ENCODE assay signal across 8 mouse cellular contexts in the genomic region with DNA sequence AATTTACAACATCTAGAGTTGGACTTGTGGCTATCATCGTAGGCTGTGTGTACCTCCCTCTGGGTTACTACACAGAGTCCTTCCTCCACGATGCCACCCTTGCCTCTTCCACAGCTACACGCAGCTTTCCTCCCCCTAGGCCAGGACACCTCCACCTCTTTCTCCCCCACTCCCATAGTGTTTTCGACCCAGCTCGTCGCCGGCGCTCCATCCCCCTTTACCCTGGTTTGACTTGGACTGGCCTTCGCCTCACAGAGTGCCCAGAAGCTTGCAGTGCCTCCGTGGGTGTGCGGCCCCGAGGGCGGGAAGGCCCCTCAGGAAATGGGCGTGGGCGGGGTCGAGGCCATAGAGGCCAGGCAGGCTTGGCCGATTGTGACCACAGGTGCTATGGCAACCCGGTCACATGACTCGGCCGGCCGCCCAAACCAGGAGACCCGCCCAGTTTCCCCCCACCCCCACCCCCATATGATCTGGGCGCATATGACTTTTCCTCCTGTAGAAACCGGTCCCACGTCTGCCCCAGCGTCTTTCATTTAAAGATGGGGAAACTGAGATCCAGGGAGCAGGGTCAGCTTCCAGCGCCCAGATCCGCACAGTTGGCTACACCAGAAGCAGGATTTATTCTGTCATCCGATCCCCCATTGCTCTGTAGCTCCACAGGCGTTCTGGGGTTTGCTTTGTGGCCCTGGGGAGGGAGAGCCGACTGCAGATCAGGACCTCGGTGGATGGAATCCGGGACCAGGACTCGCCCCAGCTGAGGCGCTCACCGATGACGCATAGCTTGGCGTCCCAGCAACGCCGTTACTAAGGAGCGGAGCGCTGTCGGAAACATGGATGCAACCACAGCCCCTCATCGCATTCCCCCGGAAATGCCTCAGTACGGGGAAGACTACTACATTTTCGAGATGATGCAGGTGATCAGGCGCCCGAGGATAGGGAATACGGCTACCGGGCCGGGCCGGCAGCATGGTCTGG. TPM values are rescaled to one million over a fixed set of nuclear protein-coding genes. Genes with fewer than 3 reads are reported as not detected.
DNase-seq lines count a peak whose midpoint lies in the region; ATAC-seq and TF ChIP-seq lines count a peak whose summit lies in the region.

A gene (minus strand): TSS at position 367 of the 975 bp plus-strand sequence.
A gene (plus strand): TSS at position 804 of the 975 bp plus-strand sequence.

- H3K27ac ChIP-seq in gastrocnemius, adult 2 months, result peak within 1 kb of the TSS; percentile 68; the same call in 1 of the 2 replicates
- H3K27ac ChIP-seq in hindbrain, postnatal 0 days, result peak within 1 kb of the TSS; percentile 38; the same call in 1 of the 2 replicates

- intact Hi-C loops in gastrocnemius, adult 2 months (cut with DNase I), result no loop called here

- H3K9me3 ChIP-seq in hindbrain, postnatal 0 days (ENCODE audit: low read length), result no peaks in the 10 kb centered on the region

- peak within 1 kb of the TSS; percentile 56 for H3K9ac ChIP-seq in hindbrain, postnatal 0 days (replicated peaks; ENCODE audit: low read length)

- 1% methylated on average over 53 of the region's 53 CpGs for WGBS in hindbrain, postnatal 0 days

- ATAC-seq in hindbrain, postnatal 0 days, result peak; percentile 88
- ATAC-seq in megakaryocyte, adult 5-6 weeks (ENCODE audit: poor library complexity, severe bottlenecking), result peak; percentile 68

- H3K4me2 ChIP-seq in hindbrain, postnatal 0 days (ENCODE audit: low read depth, low read length), result peak within 1 kb of the TSS; percentile 99

- no peaks in the 10 kb centered on the region for H3K27me3 ChIP-seq in hindbrain, postnatal 0 days (ENCODE audit: insufficient read depth, low read length)

- peaks cover 5% of the 10 kb centered on the region for H3K4me1 ChIP-seq in hindbrain, postnatal 0 days (ENCODE audit: insufficient read depth, low read length)

- H3K4me3 ChIP-seq in gastrocnemius, adult 2 months, result peak within 1 kb of the TSS; percentile 89
- H3K4me3 ChIP-seq in hindbrain, postnatal 0 days (ENCODE audit: low read length), result peak within 1 kb of the TSS; percentile 64

- TF ChIP-seq CTCF in gastrocnemius, adult 2 months (IDR thresholded peaks at IDR 0.05), result no peak
- TF ChIP-seq CTCF in hindbrain, postnatal 0 days (IDR thresholded peaks at IDR 0.05; ENCODE audit: low read depth), result no peak

- DNase-seq in T-cell, adult 2 months (ENCODE audit: low spot score), result peak; percentile 21
- DNase-seq in cerebellum, postnatal 25 days, result peak; percentile 85 to 89
- DNase-seq in gastrocnemius, adult 2 months, result peak; percentile 79
- peak; percentile 93 for DNase-seq in hindbrain, postnatal 0 days (ENCODE audit: low spot score)
- peak; percentile 69 to 75 for DNase-seq in left cerebral cortex, adult 8-10 months (ENCODE audit: low spot score in 2 of 2)
- DNase-seq in right cerebral cortex, adult 2 months (ENCODE audit: low spot score in 2 of 2), result peak; percentile 86 to 89
- DNase-seq in urinary bladder, postnatal 25 days (ENCODE audit: low spot score), result peak; percentile 68

- H3K36me3 ChIP-seq in hindbrain, postnatal 0 days (ENCODE audit: insufficient read depth, low read length), result no peaks in the 10 kb centered on the region

RNA-seq across cellular contexts. Expression of the first gene that starts in this region (rescaled TPM):
- not detected for total RNA-seq in gastrocnemius, adult 2 months (2021)
- total RNA-seq in hindbrain, postnatal 0 days (2014; rRNA removed), result 0.89 TPM in 1 of 2 replicates, not detected in the other
- polyA plus RNA-seq in hindbrain, postnatal 0 days (2015; fragmentation: Nextera tagmentation; extraction: Ambion mirVana), result 2.9 and 3.7 TPM in 2 replicates
- 1 to 10 TPM in 2 of 4 experiments, under 1 TPM in 2; 0.55 to 2.1 (median 1.1) TPM for total RNA-seq in left cerebral cortex, adult 8-10 months (2022)
- 19.2 and 23.6 TPM in 2 replicates for total RNA-seq in megakaryocyte, adult 5-6 weeks (2015)
- total RNA-seq in megakaryocyte, adult 5-6 weeks (2017), result 23.2 and 28.0 TPM in 2 replicates

RNA-seq across cellular contexts. Expression of the second gene that starts in this region (rescaled TPM):
- not detected for total RNA-seq in gastrocnemius, adult 2 months (2021)
- total RNA-seq in hindbrain, postnatal 0 days (2014; rRNA removed), result 0.58 and 1.6 TPM in 2 replicates
- 3.3 and 3.5 TPM in 2 replicates for polyA plus RNA-seq in hindbrain, postnatal 0 days (2015; fragmentation: Nextera tagmentation; extraction: Ambion mirVana)
- 1 to 10 TPM; 1.7 to 2.6 (median 2.4) TPM for total RNA-seq in left cerebral cortex, adult 8-10 months (2022)
- 17.0 and 18.0 TPM in 2 replicates for total RNA-seq in megakaryocyte, adult 5-6 weeks (2015)
- 5.9 and 6.4 TPM in 2 replicates for total RNA-seq in megakaryocyte, adult 5-6 weeks (2017)

Comparison
In these comparisons a context has a peak if more than half of its experiments do, and no peak if none do; other contexts are left out.
1. Peak in every context shown above with its lines: DNase-seq, ATAC-seq, H3K4me3 ChIP-seq and H3K27ac ChIP-seq.
2. RNA of the first gene that starts in this region (total RNA-seq): 19.2 to 28.0 TPM in megakaryocyte, adult 5-6 weeks; 0.55 to 2.1 TPM in left cerebral cortex, adult 8-10 months, 0.89 TPM in hindbrain, postnatal 0 days and not detected in gastrocnemius, adult 2 months; every median in the first group is over 4 times any median in the second.
3. Peak in DNase-seq, H3K4me3 ChIP-seq and H3K27ac ChIP-seq in gastrocnemius, adult 2 months; RNA of the genes that start here not detected or under 1 TPM.
4. DNase-seq: peak in every context shown above with its lines; median percentile 93 in hindbrain, postnatal 0 days; 88 in right cerebral cortex, adult 2 months; 87 in cerebellum, postnatal 25 days; 79 in gastrocnemius, adult 2 months; 72 in left cerebral cortex, adult 8-10 months; 68 in urinary bladder, postnatal 25 days; 21 in T-cell, adult 2 months.